Mouse (Mus musculus) embryonic facial prominence, embryonic 13.5 days (tissue): Measurements from ENCODE around the gene Brsk1. TPM values are rescaled to one million over a fixed set of nuclear protein-coding genes. Genes with fewer than 3 reads are reported as not detected.

Experiments used
- ATAC-seq: fragments of 200-750 bp; cut with Nextera tagmentation; 2 replicates; pipeline ENCODE4 v1.8.0; 2017; ENCODE audit warnings: low read depth; ENCODE audit not compliant: insufficient number of reproducible peaks, insufficient read depth, low FRiP score, low TSS enrichment
- H3K27ac ChIP-seq: fragments of 300-500 bp; sonication (generic); 2 replicates; pipeline ENCODE4 v1.5.1; 2015; ENCODE audit warnings: moderate library complexity, mild to moderate bottlenecking, inconsistent platforms
- H3K27me3 ChIP-seq: fragments of 300-500 bp; sonication (generic); 2 replicates; pipeline ENCODE4 v1.6.1; 2015; ENCODE audit warnings: mild to moderate bottlenecking, inconsistent platforms
- H3K36me3 ChIP-seq: fragments of 300-500 bp; sonication (generic); 2 replicates; pipeline ENCODE4 v1.6.1; 2015; ENCODE audit warnings: mild to moderate bottlenecking, inconsistent platforms
- H3K4me1 ChIP-seq: fragments of 300-500 bp; sonication (generic); 2 replicates; pipeline ENCODE4 v1.6.1; 2015; ENCODE audit warnings: inconsistent platforms
- H3K4me2 ChIP-seq: fragments of 300-500 bp; sonication (generic); 2 replicates; pipeline ENCODE4 v1.6.1; 2015; ENCODE audit warnings: moderate library complexity, mild to moderate bottlenecking, inconsistent platforms
- H3K4me3 ChIP-seq: fragments of 300-500 bp; sonication (generic); 2 replicates; pipeline ENCODE4 v1.5.1; 2015; ENCODE audit warnings: mild to moderate bottlenecking, inconsistent platforms
- H3K9ac ChIP-seq: fragments of 300-500 bp; sonication (generic); 2 replicates; pipeline ENCODE4 v1.6.1; 2015; ENCODE audit warnings: mild to moderate bottlenecking, inconsistent platforms
- H3K9me3 ChIP-seq: fragments of 300-500 bp; sonication (generic); 2 replicates; pipeline ENCODE4 v1.6.1; 2016; ENCODE audit warnings: inconsistent platforms
- WGBS: fragments of 180-500 bp; shearing (Covaris S2); methylation state at CpG from one replicate; pipeline ENCODE4 v1.1.7; 2015; ENCODE audit warnings: mixed read lengths; 5-methylcytosine and 5-hydroxymethylcytosine counted together
- polyA plus RNA-seq: library from polyadenylated mRNA; unstranded; fragments of >200 nt; fragmentation: Nextera tagmentation; extraction: Ambion mirVana; gene quantifications from 2 replicates; pipeline ENCODE4 v1.2.1, GENCODE M21; 2015

Brsk1 gene
- polyA plus RNA-seq, 1 experiment from 2014 or later: 3.1 TPM

DNA sequence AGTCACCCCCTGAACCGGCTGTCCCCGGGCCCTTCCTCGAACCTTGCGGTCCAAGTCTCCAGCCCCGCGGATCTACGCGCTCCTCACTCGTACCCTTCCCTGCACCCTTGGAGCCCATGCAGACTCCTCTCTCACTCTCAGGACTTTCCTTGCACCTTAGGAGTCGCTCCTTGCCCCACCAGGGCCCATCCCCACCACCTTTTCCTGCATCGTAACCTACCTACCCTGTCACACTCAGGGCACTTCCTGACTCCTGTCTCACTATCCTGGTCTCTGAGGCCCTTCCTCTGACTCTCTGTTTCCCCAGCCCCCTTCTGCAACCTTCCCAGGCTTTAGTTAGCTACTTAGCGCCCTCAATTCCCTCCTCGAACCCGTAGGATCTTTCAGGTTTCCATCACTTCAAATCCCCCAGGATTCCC lies 49.9 kb downstream of the Brsk1 start:
- peak overlapping the region; percentile 82 for H3K4me2 ChIP-seq
- peaks cover 30% of the 10 kb centered on the region for H3K36me3 ChIP-seq
- peak overlapping the region; percentile 92 for H3K27ac ChIP-seq
- under 1% methylated on average over 14 of the region's 14 CpGs for WGBS
- peaks cover 24% of the 10 kb centered on the region for H3K4me1 ChIP-seq
- no peaks in the 10 kb centered on the region for H3K9me3 ChIP-seq
- H3K9ac ChIP-seq: peak overlapping the region; percentile 89
- H3K4me3 ChIP-seq: peak overlapping the region; percentile 75
- H3K27me3 ChIP-seq: no peaks in the 10 kb centered on the region
- no peak; the same call in 1 of the 2 replicates for ATAC-seq

DNA sequence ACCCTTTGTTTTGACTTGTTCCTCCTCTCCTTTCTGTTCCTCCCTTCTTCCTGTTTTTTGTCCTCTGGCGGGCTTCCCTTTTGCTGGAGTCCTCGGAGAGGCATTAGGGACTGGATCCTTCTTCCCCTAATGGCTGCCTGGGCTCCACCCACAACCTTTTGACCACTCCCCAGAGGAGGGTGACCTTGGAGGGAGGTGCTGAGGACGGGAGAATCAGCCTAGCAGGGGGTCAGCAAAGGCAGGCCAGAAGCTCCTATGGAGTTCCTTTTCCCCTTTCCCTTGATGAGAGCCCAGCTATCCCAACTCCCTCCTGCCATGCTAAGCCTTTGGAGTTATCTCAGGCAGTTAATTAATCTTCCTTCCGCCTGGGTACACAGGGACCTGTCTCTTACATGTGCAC lies 50.7 kb downstream of the Brsk1 start:
- ATAC-seq: no peak

DNA sequence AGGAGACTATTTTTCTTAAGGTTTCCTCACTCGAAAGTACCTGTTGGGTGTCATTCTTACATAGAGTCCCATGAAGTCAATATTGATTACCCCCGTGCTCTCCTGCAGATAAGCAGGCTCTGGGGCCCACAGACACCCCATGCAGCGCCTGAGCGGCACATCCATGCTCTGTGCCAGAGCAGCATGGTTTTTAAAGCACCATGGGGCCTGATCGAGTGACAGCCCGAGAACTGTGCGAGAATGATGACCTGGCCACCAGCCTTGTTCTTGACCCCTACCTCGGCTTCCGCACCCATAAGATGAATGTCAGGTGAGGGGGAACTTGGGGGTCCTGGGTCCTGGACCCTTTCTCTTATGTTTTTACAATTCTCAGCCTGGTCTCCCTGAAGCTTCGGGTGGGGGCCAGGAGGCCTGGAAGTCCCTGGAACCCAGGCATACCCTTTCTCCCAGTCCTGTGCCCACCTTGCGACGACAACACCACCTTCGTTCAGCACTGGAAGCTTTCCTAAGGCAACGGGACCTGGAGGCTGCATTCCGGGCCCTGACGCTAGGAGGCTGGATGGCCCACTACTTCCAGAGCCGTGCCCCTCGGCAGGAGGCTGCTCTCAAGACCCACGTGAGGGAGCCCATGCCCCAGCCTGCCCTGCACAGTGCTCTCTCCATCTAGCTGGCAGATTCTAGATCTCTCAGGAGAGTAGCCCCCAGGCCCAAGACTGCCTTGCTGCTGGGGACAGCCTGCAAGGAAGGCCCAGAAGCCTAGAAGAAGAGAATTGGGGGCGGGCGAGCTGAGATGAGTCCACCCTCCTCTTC lies 51.5 kb downstream of the Brsk1 start:
- Histone ChIP-seq H3K4me3 (peak overlapping the region; percentile 75; the same call in 1 of the 2 replicates), H3K27me3 (no peaks in the 10 kb centered on the region), H3K9me3 (no peaks in the 10 kb centered on the region), H3K27ac (0 out of 2 replicates have a peak overlapping the region, but pooled peaks have one; percentile 92), H3K4me2 (peak overlapping the region; percentile 82), H3K9ac (peak overlapping the region; percentile 89), H3K36me3 (peaks cover 46% of the 10 kb centered on the region), H3K4me1 (peaks cover 24% of the 10 kb centered on the region)
- 85% methylated on average over 21 of the region's 21 CpGs for WGBS
- no peak for ATAC-seq

More for the DNA sequence above, 50.7 kb downstream of the Brsk1 start:
- H3K4me2 ChIP-seq: peak overlapping the region; percentile 82
- WGBS: 10% methylated on average over 4 of the region's 4 CpGs
- H3K4me1 ChIP-seq: peaks cover 24% of the 10 kb centered on the region
- H3K36me3 ChIP-seq: peaks cover 39% of the 10 kb centered on the region
- H3K4me3 ChIP-seq: peak overlapping the region; percentile 75
- peak overlapping the region; percentile 92 for H3K27ac ChIP-seq
- no peaks in the 10 kb centered on the region for H3K9me3 ChIP-seq
- H3K9ac ChIP-seq: peak overlapping the region; percentile 89
- no peaks in the 10 kb centered on the region for H3K27me3 ChIP-seq

DNA sequence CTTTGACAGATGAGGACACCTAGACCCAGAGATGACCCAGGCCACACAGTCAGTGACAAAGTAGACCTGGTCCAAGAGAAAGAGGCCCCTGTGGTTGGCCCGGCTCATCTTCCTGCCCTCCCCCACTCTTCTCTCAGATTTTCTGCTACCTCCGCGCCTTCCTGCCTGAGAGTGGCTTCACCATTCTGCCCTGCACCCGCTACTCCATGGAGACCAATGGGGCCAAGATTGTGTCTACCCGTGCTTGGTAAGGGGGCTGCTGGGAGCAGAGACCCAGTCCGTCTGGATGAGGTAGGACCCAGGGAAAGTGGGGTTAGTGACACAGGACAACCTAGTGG lies 52.0 kb downstream of the Brsk1 start:
- Histone ChIP-seq H3K27me3 (no peaks in the 10 kb centered on the region), H3K27ac (no peak overlapping the region), H3K36me3 (peaks cover 50% of the 10 kb centered on the region), H3K9me3 (no peaks in the 10 kb centered on the region), H3K4me1 (peaks cover 24% of the 10 kb centered on the region), H3K9ac (peak overlapping the region; percentile 52; the same call in 1 of the 2 replicates), H3K4me3 (no peak overlapping the region), H3K4me2 (no peak overlapping the region)
- 89% methylated on average over 6 of the region's 6 CpGs for WGBS
- no peak for ATAC-seq

DNA sequence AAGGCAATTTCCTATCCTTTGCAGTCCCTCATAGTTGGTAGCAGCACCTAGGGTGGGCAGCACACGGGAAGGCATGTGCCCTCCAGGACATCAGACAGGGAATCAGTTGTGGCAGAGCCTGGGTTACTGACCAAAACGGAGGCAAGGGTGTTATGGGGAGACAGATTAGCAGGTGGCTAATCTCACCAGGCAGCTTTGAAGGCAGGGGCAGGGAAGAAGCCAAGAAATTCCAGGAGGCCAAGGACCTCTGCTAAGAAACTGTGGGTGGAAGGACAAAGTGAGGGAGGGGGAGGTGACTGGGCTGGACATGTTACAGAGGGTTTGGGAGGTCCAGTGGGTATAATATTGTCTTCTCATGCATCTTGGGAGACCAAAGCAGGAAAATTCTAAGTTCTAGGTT lies 53.0 kb downstream of the Brsk1 start:
- Histone ChIP-seq H3K4me2 (no peak overlapping the region), H3K27me3 (no peaks in the 10 kb centered on the region), H3K4me1 (peaks cover 24% of the 10 kb centered on the region), H3K4me3 (no peak overlapping the region), H3K27ac (no peak overlapping the region), H3K9me3 (no peaks in the 10 kb centered on the region), H3K9ac (no peak overlapping the region), H3K36me3 (peaks cover 50% of the 10 kb centered on the region)
- WGBS: 72% methylated on average over 2 of the region's 2 CpGs
- ATAC-seq: no peak

DNA sequence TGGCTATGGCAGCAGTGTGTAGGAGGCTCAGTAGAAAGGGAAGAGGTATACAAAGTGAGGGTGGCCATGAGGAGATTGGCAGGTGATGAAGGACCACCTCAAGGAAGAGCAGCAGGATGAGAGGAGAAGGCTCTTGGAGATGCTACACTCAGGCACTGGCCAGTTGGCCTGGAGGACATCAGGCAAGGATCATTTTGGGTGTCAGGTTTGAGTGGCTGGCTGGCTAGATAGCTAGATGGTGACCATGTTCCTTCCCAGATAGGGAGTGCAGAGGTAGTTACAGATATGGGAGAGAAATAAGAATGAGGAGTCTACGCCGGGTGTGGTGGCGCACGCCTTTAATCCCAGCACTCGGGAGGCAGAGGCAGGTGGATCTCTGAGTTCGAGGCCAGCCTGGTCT lies 54.5 kb downstream of the Brsk1 start:
- Histone ChIP-seq H3K36me3 (peaks cover 53% of the 10 kb centered on the region), H3K27ac (no peak overlapping the region), H3K4me2 (no peak overlapping the region), H3K27me3 (no peaks in the 10 kb centered on the region), H3K4me3 (no peak overlapping the region), H3K9me3 (no peaks in the 10 kb centered on the region), H3K4me1 (peaks cover 17% of the 10 kb centered on the region), H3K9ac (no peak overlapping the region)
- 94% methylated on average over 6 of the region's 6 CpGs for WGBS
- ATAC-seq: no peak

DNA sequence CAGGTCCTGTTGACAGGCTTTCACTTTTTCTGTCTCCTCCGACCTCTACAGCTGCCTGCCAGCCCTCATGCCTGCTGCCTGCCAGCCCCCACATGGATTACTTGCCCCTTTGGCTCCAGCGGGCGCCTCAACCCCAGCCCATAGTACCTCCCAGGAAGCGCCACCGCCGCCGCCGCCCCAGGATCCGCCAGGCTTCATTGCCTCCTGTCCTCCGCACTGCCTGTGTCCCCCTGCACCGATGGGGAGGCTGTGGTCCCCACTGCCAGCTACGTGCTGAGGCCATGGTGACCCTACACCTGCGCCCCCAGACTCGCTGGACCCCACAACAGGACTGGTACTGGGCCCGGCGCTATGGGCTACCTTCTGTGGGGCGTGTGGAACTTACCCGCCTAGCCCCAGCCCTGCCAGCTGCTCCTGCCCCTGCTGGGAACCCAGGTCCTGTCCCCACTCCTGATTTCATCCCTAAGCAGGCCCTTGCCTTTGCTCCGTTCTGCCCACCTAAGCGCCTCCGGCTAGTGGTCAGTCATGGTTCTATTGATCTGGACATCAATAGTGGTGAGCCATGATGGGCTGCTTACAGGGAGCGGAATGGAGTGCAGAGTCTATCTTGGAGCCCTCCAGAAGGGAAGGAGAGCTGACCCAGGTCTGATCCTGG lies 56.0 kb downstream of the Brsk1 start:
- H3K27me3 ChIP-seq: no peaks in the 10 kb centered on the region
- H3K36me3 ChIP-seq: peaks cover 53% of the 10 kb centered on the region
- WGBS: 88% methylated on average over 22 of the region's 22 CpGs

DNA sequence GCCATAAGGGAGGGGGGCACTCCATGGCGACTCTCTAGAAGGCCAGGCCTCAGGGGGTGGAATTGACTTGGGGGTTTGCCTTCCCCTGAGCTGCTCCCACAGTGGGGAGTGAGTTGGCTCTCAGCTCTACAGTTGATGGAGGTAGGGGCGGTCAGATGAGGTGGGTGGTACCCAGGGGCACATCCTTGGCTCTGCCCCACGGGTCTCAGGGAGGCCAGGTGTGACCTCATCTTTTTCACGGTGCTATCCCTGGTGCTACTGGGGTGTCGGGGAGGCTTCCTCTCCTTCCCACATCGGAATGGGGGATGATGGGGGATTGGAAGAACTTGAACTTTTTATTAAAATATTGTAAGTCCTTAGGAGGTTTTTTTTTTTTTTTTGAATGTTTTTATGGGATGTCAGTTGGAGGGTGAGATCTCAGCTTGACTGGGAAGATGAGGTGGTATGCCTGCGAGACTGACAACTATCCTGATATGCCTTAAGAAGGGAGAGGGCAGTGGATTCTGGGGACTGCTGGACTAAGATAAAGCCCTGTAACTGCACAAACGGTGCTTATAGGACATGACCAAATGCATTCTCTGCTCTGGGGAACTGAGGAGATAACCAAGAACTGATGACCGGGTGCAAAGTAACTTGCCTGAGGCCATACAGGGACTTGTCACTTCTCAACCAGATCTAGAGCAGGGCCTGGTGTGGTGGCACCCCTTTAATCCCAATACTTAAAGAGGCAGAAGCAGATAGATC lies 56.9 kb downstream of the Brsk1 start:
- Histone ChIP-seq H3K9me3 (no peaks in the 10 kb centered on the region), H3K4me2 (no peak overlapping the region), H3K36me3 (peaks cover 49% of the 10 kb centered on the region), H3K4me1 (peaks cover 13% of the 10 kb centered on the region), H3K27me3 (no peaks in the 10 kb centered on the region), H3K9ac (no peak overlapping the region), H3K27ac (no peak overlapping the region), H3K4me3 (no peak overlapping the region)
- ATAC-seq: no peak
- WGBS: 76% methylated on average over 9 of the region's 9 CpGs

More for the DNA sequence above, 56.0 kb downstream of the Brsk1 start:
- Histone ChIP-seq H3K27ac (no peak overlapping the region), H3K9ac (no peak overlapping the region), H3K9me3 (no peaks in the 10 kb centered on the region), H3K4me3 (no peak overlapping the region), H3K4me1 (peaks cover 13% of the 10 kb centered on the region), H3K4me2 (no peak overlapping the region)
- no peak for ATAC-seq

DNA sequence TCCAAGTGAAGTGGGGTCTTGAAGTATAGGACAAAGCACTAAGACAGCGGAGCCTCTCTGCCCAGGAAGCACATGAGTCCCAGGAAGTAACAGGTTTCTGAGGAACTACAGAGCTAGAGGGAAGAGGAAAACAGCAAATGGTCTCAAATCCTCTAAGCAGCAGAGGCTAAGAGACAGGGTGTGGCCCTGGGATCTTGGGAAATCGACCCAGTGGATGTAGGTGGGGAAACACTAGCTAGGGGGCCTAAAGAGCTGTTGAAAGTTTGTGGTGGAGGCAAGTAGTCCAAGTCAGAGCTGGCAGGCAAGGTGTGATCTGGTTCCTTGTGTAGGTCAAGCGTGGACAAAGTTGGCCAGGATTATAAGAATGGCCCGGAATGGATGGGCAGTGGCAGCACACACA lies 57.9 kb downstream of the Brsk1 start:
- Histone ChIP-seq H3K27me3 (no peaks in the 10 kb centered on the region), H3K9me3 (no peaks in the 10 kb centered on the region), H3K4me3 (no peak overlapping the region), H3K27ac (no peak overlapping the region), H3K36me3 (peaks cover 39% of the 10 kb centered on the region), H3K4me2 (no peak overlapping the region), H3K4me1 (peaks cover 16% of the 10 kb centered on the region), H3K9ac (no peak overlapping the region)
- WGBS: 79% methylated on average over 4 of the region's 4 CpGs
- ATAC-seq: no peak

DNA sequence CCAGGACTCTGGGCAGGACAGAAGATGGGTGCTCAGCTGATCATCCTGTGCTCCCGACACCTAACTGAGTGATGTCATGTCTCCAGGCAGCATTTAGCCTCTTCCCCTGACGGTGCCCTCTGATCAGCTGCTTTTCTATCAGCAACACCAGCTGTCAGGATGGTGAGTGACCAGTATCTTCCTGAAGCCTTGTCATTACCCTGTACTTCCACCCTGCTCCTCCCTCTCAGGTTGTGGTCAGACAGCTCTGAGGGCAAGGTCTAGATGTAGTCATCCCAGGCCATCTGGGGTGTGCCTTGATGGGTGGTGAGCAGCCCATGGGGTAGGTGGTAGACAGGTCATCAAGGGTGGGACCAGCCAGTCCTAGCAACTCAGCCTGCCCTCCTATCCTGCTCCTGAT lies 58.8 kb downstream of the Brsk1 start:
- H3K27ac ChIP-seq: no peak overlapping the region
- no peak overlapping the region for H3K4me3 ChIP-seq
- 79% methylated on average over 2 of the region's 2 CpGs for WGBS
- no peak overlapping the region for H3K4me2 ChIP-seq
- H3K9ac ChIP-seq: no peak overlapping the region
- H3K27me3 ChIP-seq: no peaks in the 10 kb centered on the region
- peaks cover 16% of the 10 kb centered on the region for H3K4me1 ChIP-seq
- peaks cover 30% of the 10 kb centered on the region for H3K36me3 ChIP-seq
- H3K9me3 ChIP-seq: no peaks in the 10 kb centered on the region
- no peak for ATAC-seq

DNA sequence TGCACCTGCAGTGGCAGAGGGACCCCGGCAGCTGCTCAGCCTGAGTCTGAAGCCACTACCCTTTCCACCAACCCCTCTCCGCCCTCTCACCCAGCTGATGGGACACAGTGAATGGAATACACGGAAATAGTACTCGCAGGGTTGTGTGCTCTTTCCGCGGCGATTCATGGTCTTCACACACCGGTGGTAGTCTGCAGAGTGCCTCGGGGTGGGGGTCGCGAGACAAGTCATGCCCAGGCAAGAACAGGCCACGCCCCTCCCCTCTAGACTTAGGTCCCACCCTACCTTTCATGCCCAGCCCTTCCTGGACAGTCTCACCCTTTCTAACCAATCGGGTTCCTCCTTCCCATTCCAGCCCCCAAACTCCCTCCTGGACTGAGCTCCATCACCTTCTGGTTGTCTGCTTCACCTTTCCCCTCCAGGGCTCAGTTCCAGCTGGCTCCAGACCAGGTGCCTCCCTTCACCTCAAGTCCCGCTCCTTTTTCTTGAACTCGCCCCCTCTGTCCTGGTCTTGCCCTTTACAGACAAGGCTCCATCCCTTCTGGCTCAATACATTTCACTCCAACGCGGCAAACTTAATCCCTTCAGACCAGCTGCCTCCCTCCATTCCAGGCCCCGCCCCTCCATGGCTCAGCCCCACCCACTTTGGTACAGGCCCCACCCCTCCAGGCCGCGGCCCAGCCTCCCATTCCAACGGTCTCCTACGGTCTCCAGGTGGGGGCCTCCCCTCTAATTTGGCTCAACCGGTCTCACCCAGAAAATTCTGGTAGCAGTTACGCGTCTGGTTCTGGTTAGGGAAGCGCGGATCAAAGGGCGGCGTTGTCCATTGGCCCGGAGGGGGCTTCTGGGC lies 61.8 kb downstream of the Brsk1 start:
- peak overlapping the region; percentile 87 for H3K27ac ChIP-seq
- H3K4me2 ChIP-seq: peak overlapping the region; percentile 66
- H3K9me3 ChIP-seq: no peaks in the 10 kb centered on the region
- H3K36me3 ChIP-seq: peaks cover 4% of the 10 kb centered on the region; the same call in 1 of the 2 replicates
- peak overlapping the region; percentile 44 for H3K9ac ChIP-seq
- WGBS: 1% methylated on average over 30 of the region's 30 CpGs
- peak; percentile 79 for ATAC-seq
- H3K27me3 ChIP-seq: no peaks in the 10 kb centered on the region
- peak overlapping the region; percentile 48 for H3K4me3 ChIP-seq
- H3K4me1 ChIP-seq: peaks cover 16% of the 10 kb centered on the region
